Mouse (Mus musculus) stomach, embryonic 15.5 days (tissue): ENCODE measurements at regions not wholly inside any gene's neighbourhood (a gene's known extent, or its start where the extent isn't known, plus 50 kb on each side); places are given as distances from the start of the nearest gene placed in this dataset.
"Not testable (repeated sequence)": the region's sequence is repeated elsewhere in the genome, so short reads cannot be mapped to it uniquely, and the experiment has no call there.

Experiments used
- ATAC-seq: fragments of 200-750 bp; cut with Nextera tagmentation; 2 replicates; pipeline ENCODE4 v1.8.0; 2017; ENCODE audit warnings: low read depth, moderate number of reproducible peaks, moderate TSS enrichment; ENCODE audit not compliant: insufficient read depth, low FRiP score
- H3K27ac ChIP-seq: fragments of 300-500 bp; sonication (generic); 2 replicates; pipeline ENCODE4 v1.5.1; 2015; ENCODE audit warnings: mild to moderate bottlenecking, inconsistent platforms
- H3K27me3 ChIP-seq: fragments of 300-500 bp; sonication (generic); replicated peaks from 2 replicates; pipeline ENCODE4 v1.6.1; 2015; ENCODE audit warnings: inconsistent platforms
- H3K36me3 ChIP-seq: fragments of 300-500 bp; sonication (generic); 2 replicates; pipeline ENCODE4 v1.6.1; 2015; ENCODE audit warnings: inconsistent platforms
- H3K4me1 ChIP-seq: fragments of 300-500 bp; sonication (generic); 2 replicates; pipeline ENCODE4 v1.6.1; 2015; ENCODE audit warnings: inconsistent platforms
- H3K4me2 ChIP-seq: fragments of 300-500 bp; sonication (generic); 2 replicates; pipeline ENCODE4 v1.6.1; 2015; ENCODE audit warnings: mild to moderate bottlenecking, inconsistent platforms
- H3K4me3 ChIP-seq: fragments of 300-500 bp; sonication (generic); replicated peaks from 2 replicates; pipeline ENCODE4 v1.5.1; 2015; ENCODE audit warnings: inconsistent platforms
- H3K9ac ChIP-seq: fragments of 300-500 bp; sonication (generic); 2 replicates; pipeline ENCODE4 v1.6.1; 2015; ENCODE audit warnings: inconsistent platforms
- H3K9me3 ChIP-seq: fragments of 300-500 bp; sonication (generic); 2 replicates; pipeline ENCODE4 v1.6.1; 2016; ENCODE audit warnings: inconsistent platforms
- whole genome bisulfite sequencing: fragments of 180-500 bp; shearing (Covaris S2); methylation state at CpG from one replicate; pipeline ENCODE4 v1.1.7; 2015; 5-methylcytosine and 5-hydroxymethylcytosine counted together

DNA sequence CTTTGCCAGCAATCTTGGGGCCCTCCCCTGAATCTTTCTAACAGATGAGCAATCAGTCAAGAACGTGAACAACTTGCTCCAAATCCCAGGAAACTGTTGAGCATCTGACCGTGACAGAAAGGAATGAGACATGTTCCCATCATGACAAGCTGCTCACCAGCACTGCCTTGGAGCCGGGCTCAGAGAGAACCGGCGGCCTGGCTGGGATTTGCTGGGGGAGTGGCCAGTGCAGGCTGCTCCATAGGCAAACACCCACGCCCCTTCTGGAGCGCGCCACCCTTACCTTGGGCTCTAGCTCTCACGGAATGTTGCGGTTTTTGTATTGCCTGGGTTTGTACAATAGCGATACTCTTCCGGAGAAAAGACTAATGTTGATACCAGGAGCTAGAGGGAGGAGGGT is 605.4 kb upstream of the Gm19410 start:
- Histone ChIP-seq H3K36me3 (no peaks in the 10 kb centered on the region), H3K27ac (peak overlapping the region; percentile 26; the same call in 1 of the 2 replicates), H3K4me1 (no peaks in the 10 kb centered on the region), H3K9me3 (no peaks in the 10 kb centered on the region), H3K4me2 (no peak overlapping the region), H3K27me3 (no peaks in the 10 kb centered on the region), H3K4me3 (no peak overlapping the region), H3K9ac (no peak overlapping the region)
- 75% methylated on average over 12 of the region's 12 CpGs for WGBS
- peak; percentile 81 for ATAC-seq

DNA sequence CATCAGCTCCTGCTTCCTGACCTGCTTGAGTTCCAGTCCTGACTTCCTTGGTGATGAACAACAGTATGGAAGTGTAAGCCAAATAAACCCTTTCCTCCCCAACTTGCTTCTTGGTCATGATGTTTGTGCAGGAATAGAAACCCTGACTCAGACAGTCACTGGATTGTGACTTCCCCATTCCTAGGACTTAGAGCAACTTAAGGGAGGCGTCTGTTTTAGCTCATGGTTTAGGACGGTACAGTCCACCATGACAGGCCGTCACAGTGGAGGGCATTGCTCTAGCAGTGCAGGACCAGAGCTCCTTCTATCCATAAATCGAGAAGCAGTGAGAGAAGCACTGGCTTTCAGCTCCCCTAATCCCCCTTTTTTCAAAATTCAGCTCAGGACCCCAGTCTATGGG is 603.4 kb upstream of the Gm19410 start:
- not testable (repeated sequence) for H3K36me3 ChIP-seq, ATAC-seq, H3K4me2 ChIP-seq, H3K9ac ChIP-seq, H3K27ac ChIP-seq, H3K4me3 ChIP-seq, H3K4me1 ChIP-seq, H3K27me3 ChIP-seq, H3K9me3 ChIP-seq
- WGBS = 70% methylated on average over 4 of the region's 4 CpGs

DNA sequence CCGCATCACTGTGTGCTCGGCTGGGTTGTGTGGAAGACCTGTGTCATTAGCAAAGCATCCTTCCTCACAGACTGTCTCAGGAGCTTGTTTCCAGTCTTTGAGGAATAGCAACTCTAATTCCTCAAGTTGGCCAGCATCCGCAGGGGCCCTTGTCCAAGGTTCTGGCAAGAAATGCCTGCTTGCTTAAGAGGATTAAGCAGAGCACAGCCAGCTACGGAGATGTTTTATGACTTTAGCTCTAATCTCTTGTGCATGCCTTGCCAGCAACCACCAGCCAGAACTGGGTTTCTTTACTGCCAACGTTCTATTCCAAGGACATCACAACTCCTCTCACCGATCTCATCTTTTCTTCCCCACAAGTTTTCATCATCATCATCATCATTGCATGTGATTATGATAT is 599.0 kb upstream of the Gm19410 start:
- no peaks in the 10 kb centered on the region for H3K36me3 ChIP-seq
- H3K27me3 ChIP-seq = no peaks in the 10 kb centered on the region
- no peak overlapping the region for H3K27ac ChIP-seq
- H3K4me1 ChIP-seq = no peaks in the 10 kb centered on the region
- no peak overlapping the region for H3K4me2 ChIP-seq
- H3K4me3 ChIP-seq = no peak overlapping the region
- H3K9me3 ChIP-seq = no peaks in the 10 kb centered on the region
- no peak for ATAC-seq
- no peak overlapping the region for H3K9ac ChIP-seq
- WGBS = 79% methylated on average over 6 of the region's 6 CpGs

DNA sequence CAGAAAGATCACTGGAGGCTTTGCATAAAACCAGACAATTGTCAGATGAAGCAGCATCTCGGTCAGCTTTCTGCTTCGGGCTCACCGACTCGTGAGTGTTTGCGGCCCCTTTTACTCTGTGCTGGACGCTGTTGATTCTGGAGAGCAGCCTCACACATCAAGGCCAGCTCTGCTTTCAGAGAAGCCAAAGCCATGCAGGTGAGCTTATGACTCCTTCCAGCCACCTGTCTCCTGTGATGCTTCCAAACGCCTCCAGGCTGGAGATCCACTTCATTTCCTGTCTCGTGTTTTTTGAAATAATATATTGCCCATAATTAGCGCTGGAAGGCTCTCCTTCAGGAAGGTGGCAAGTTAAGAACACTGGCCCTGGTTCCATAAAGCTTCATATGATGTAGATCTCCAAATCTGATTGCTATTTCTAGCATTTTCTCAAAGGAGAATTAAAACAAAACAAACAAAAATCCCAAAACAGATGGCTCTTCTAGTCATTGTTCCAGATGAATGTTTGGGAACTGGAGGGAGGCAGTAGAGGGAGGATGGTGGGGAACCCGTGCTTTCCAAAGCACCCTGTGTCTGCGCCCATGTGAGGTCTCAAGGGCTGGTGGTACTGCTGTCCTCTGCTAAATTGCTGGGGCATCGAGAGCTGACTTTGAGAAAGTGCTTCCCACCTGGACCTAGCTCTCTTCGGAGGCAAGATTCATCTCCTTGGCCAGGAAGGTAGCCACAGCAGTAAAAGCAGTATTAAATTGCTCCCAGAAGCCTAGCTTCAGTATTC is 593.9 kb upstream of the Gm19410 start:
- no peaks in the 10 kb centered on the region for H3K4me1 ChIP-seq
- no peak for ATAC-seq
- H3K9me3 ChIP-seq = no peaks in the 10 kb centered on the region
- H3K4me2 ChIP-seq = no peak overlapping the region
- no peaks in the 10 kb centered on the region for H3K36me3 ChIP-seq
- H3K27me3 ChIP-seq = no peaks in the 10 kb centered on the region
- H3K27ac ChIP-seq = no peak overlapping the region
- no peak overlapping the region for H3K9ac ChIP-seq
- no peak overlapping the region for H3K4me3 ChIP-seq
- 84% methylated on average over 13 of the region's 13 CpGs for WGBS

DNA sequence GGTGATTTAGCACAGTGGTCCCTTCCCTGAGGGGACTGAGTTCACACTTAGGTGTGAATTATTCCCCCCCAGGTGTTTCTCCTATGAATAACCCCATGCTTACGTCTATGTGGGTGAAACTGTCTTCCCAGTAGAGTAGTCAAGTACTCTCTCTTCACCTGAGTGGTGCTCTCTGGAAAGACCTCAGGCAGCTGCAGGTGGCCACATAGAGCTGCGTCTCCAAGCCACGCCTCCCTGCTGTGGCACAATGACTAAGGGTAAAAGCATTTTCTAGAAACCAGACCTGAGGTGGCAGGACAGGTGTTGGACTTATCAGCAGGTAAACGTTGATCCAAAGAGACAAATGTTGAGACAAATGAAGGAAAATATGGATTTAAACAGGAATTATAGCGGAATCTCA is 588.3 kb upstream of the Gm19410 start:
- Histone ChIP-seq H3K9me3 (no peaks in the 10 kb centered on the region), H3K9ac (no peak overlapping the region), H3K36me3 (no peaks in the 10 kb centered on the region), H3K4me2 (no peak overlapping the region), H3K27me3 (no peaks in the 10 kb centered on the region), H3K27ac (no peak overlapping the region), H3K4me3 (no peak overlapping the region), H3K4me1 (no peaks in the 10 kb centered on the region)
- peak; percentile 63; the same call in 1 of the 2 replicates for ATAC-seq
- 55% methylated on average over 5 of the region's 5 CpGs for WGBS

DNA sequence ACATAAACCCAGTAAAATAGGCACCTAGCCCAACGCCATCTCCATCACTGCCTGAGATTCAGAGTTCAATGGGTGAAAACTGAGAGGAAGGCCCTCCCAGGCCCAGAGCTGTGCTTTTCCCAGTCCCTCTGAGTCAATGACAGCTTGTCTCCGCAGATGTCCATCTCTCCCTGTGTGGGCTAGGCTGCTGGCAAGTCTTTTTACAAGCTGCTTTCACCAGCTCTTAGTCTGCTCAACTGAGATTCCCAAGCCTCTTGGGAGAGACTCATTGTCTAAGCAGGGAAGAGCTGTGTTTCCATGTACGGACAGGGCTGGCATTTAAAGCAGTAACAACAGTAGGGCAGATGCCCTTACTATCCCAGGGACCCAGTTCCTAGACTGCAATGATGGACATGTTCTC is 585.5 kb upstream of the Gm19410 start:
- Histone ChIP-seq H3K27me3 (no peaks in the 10 kb centered on the region), H3K36me3 (no peaks in the 10 kb centered on the region), H3K4me3 (no peak overlapping the region), H3K9ac (no peak overlapping the region), H3K9me3 (no peaks in the 10 kb centered on the region), H3K27ac (no peak overlapping the region), H3K4me1 (no peaks in the 10 kb centered on the region), H3K4me2 (no peak overlapping the region)
- 81% methylated on average over 3 of the region's 3 CpGs for WGBS
- no peak for ATAC-seq

DNA sequence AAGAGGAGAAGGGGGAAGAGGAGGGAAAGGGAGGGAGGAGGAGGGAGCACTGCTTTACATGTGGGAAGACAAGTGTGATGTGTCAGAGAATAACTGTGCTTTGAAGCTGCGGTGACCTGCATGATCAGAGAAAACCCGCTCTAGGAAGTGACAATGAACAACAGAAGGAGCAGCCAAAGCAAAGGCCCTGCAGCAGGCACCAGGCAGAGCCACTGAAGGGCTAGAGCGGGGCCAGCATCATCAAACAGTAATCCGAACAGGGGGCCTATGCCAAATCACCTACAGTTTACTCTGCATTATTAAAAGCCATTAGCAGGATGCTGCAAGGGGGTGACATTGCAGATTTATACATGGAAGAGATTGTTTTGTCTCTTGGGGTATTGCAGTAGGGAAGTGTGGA is 583.4 kb upstream of the Gm19410 start:
- Histone ChIP-seq H3K9me3 (no peaks in the 10 kb centered on the region), H3K4me1 (no peaks in the 10 kb centered on the region), H3K36me3 (no peaks in the 10 kb centered on the region), H3K4me3 (no peak overlapping the region), H3K9ac (no peak overlapping the region), H3K4me2 (no peak overlapping the region), H3K27me3 (no peaks in the 10 kb centered on the region), H3K27ac (no peak overlapping the region)
- 80% methylated on average over 4 of the region's 4 CpGs for WGBS
- no peak for ATAC-seq

DNA sequence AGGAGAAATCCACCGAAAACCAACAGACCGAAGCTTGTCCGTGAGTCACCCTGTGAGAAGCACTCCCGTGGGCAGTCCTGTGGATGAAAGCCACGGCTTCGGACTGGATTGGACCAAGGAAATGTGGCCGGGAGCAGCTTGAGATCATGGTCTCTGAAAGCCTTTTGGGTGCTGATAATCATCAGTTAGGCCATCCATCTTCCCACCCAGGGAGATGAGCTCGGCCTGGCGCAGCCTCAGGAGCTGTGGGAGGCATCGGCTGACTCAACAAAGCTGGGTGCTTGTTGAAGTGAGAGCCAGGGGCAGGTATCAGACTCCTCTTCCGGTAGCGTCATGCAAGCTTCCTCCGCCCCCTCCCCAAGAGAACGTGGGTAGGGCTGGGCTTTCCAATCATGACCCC is 582.2 kb upstream of the Gm19410 start:
- H3K36me3 ChIP-seq = no peaks in the 10 kb centered on the region
- no peak overlapping the region for H3K9ac ChIP-seq
- no peak for ATAC-seq
- H3K4me2 ChIP-seq = no peak overlapping the region
- no peak overlapping the region for H3K27ac ChIP-seq
- H3K27me3 ChIP-seq = no peaks in the 10 kb centered on the region
- no peaks in the 10 kb centered on the region for H3K9me3 ChIP-seq
- no peak overlapping the region for H3K4me3 ChIP-seq
- WGBS = 90% methylated on average over 14 of the region's 14 CpGs
- H3K4me1 ChIP-seq = no peaks in the 10 kb centered on the region

DNA sequence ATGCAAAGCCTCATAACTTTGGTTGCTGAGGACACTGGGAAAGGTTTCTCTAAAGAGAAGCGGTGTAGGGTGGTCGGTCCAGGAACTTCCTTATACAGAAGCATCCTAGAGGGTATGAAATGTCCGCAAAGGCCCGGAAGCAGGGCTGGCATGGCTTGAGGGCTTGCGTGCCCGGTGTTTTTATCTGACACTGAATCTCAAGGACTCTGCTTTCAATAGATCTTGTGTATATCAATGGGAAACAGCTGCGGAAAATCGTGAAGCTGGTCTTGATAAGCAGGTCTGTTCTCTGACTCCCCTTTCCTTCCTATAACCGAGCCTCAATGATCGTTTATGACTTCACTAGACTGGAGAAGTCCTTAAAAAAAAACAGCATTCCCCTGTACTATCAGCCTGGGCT is 580.4 kb upstream of the Gm19410 start:
- no peaks in the 10 kb centered on the region for H3K36me3 ChIP-seq
- no peaks in the 10 kb centered on the region for H3K9me3 ChIP-seq
- ATAC-seq = no peak
- no peak overlapping the region for H3K4me3 ChIP-seq
- H3K9ac ChIP-seq = no peak overlapping the region
- H3K27ac ChIP-seq = no peak overlapping the region
- 73% methylated on average over 10 of the region's 10 CpGs for WGBS
- H3K4me1 ChIP-seq = no peaks in the 10 kb centered on the region
- no peak overlapping the region for H3K4me2 ChIP-seq
- no peaks in the 10 kb centered on the region for H3K27me3 ChIP-seq

DNA sequence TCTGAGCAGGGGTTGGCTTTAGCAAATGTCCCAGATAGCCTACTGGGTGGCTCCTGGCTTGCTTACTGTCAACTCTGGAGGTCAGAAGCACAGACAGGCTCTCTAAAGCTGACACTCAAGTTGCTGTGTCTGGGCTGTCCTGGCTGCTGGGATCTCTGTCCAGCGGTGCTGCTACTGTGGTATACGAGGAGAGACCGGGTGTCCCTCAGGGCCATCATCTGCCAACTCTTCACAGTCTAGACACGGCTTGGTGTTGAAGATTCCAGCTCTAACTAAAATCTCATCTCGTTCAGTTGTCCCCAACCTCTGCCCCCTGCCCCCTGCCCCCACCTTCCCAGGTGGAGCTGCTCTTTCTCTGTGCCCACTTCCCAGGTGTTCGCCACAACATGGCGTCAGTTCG is 577.1 kb upstream of the Gm19410 start:
- Histone ChIP-seq H3K9me3 (no peaks in the 10 kb centered on the region), H3K36me3 (no peaks in the 10 kb centered on the region), H3K27ac (no peak overlapping the region), H3K4me3 (no peak overlapping the region), H3K4me2 (no peak overlapping the region), H3K4me1 (0 out of 2 replicates have a peak, but pooled peaks cover 2% of the 10 kb centered on the region), H3K27me3 (no peaks in the 10 kb centered on the region), H3K9ac (no peak overlapping the region)
- WGBS = 91% methylated on average over 8 of the region's 8 CpGs
- ATAC-seq = no peak

DNA sequence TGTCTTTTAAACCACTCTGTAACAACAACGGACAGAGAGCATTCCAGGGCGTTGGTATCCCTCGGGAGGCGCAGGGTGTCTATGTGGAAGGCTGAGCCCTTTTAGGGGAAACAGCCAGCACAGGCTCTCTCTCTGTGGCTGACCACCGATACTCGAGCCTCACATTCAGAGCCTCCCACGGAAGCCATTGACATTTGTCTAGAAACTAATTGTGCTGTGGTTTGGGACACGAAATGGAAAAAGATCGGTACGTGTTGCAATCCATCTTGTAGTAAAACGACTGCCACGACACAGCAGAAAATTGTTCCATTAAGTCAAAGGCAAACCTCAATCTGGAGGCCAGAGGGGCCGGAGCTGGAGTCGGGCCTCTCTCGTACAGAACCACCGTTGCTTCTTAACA is 575.9 kb upstream of the Gm19410 start:
- Histone ChIP-seq H3K4me2 (no peak overlapping the region), H3K9me3 (no peaks in the 10 kb centered on the region), H3K9ac (no peak overlapping the region), H3K36me3 (no peaks in the 10 kb centered on the region), H3K27ac (no peak overlapping the region), H3K4me1 (0 out of 2 replicates have a peak, but pooled peaks cover 3% of the 10 kb centered on the region), H3K4me3 (no peak overlapping the region), H3K27me3 (no peaks in the 10 kb centered on the region)
- no peak for ATAC-seq
- 67% methylated on average over 16 of the region's 16 CpGs for WGBS

DNA sequence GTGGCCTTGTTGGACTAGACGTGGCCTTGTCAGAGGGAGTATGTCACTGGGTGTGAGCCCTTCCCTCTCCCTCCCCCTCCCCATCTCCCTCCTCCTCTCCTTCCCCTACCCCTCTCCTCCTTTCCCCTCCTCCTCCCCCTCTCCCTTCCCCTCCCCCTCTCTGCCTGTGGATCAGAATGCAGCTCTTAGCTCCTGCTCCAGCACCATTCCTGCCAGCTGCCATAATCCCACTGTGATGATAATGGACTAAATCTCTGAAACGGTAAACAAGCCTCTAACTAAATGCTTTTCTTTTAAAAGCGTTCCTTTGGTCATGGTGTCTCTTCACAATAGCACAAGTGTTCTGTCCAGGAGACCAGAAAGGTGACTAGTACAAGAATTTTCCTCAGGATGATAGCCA is 573.1 kb upstream of the Gm19410 start:
- Histone ChIP-seq H3K27me3 (no peaks in the 10 kb centered on the region), H3K27ac (no peak overlapping the region), H3K9ac (no peak overlapping the region), H3K4me2 (no peak overlapping the region), H3K36me3 (no peaks in the 10 kb centered on the region), H3K9me3 (no peaks in the 10 kb centered on the region), H3K4me1 (0 out of 2 replicates have a peak, but pooled peaks cover 3% of the 10 kb centered on the region), H3K4me3 (no peak overlapping the region)
- 48% methylated on average over 3 of the region's 3 CpGs for WGBS
- no peak for ATAC-seq

DNA sequence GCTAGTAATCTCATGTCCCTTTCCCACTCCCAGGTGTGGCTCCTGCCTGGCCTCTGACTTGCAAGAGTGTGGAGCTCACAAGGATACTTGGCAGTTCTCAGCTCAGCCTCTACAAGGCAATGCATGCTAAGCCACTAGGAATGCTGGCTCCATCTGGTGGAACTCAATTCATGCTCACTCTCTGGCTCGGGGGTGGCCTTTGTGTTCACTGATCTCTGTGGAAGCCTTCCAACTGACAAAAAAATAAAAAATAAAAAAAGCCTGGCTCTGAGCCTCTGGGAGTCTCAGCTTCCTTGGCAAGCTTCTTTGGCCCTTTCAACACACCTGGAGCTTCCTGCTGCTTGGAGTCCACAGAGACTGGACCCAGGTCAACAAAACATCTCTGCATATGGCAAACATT is 571.8 kb upstream of the Gm19410 start:
- Histone ChIP-seq H3K36me3 (no peaks in the 10 kb centered on the region), H3K4me2 (no peak overlapping the region), H3K9ac (no peak overlapping the region), H3K27me3 (no peaks in the 10 kb centered on the region), H3K4me1 (0 out of 2 replicates have a peak, but pooled peaks cover 8% of the 10 kb centered on the region), H3K27ac (no peak overlapping the region; the same call in 1 of the 2 replicates), H3K4me3 (no peak overlapping the region), H3K9me3 (no peaks in the 10 kb centered on the region)
- WGBS = 7% methylated on average over 1 of the region's 1 CpGs
- ATAC-seq = peak; percentile 51; the same call in 1 of the 2 replicates
